Mouse (Mus musculus) lung, postnatal 0 days (tissue): ENCODE measurements at regions not wholly inside any gene's neighbourhood (a gene's known extent, or its start where the extent isn't known, plus 50 kb on each side); places are given as distances from the start of the nearest gene placed in this dataset.

Experiments
- CTCF ChIP-seq: IDR thresholded peaks from 2 replicates; pipeline ENCODE4 v1.5.1; 2016; ENCODE audit warnings: antibody characterized with exemption, mild to moderate bottlenecking
- EP300 ChIP-seq: IDR thresholded peaks from 2 replicates; pipeline ENCODE4 v1.6.1; 2016; ENCODE audit warnings: antibody characterized with exemption, mild to moderate bottlenecking, control low read depth

- TF ChIP-seq CTCF, result no peak
- TF ChIP-seq EP300, result no peak
Measured at GRCm38 (mm10) chr2:103893159-103893740, 64.5 kb upstream of the Lmo2 start.
